9 mouse cellular contexts compared by ENCODE assay signal in the genomic region with DNA sequence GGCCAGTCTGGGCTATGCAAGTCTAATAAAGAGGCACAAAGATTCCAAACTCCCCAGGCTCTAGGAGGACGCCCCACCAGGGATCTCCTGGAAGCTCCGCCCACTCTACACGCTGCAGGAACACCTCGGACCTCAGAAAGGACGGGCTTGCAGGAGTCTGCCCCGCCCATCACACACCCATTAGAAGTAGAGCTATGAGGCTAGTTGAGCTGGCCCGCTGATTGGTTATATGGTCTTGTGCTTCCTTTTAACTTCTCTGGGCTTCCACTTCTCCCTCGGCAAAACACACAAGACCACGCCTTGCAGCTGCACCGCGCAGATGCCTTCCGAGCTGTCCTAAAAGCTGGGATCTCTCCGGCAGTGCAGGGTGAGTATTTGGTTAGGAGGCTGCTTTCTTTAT. TPM values are rescaled to one million over a fixed set of nuclear protein-coding genes. Genes with fewer than 3 reads are reported as not detected.
A peak's percentile ranks its signal among the peaks of the same experiment; 100 is the strongest.
DNase-seq lines count a peak whose midpoint lies in the region; ATAC-seq and TF ChIP-seq lines count a peak whose summit lies in the region.
"Had no signal": no experiment of that assay in that cellular context is flagged by ENCODE, and none has a peak within 500 bp of the region (broad histone marks: within the 10 kb centered on the region; RNA-seq: fewer than 3 reads in every experiment).

No protein-coding gene starts in this region.

- ATAC-seq in forebrain, postnatal 0 days: peak; percentile 44; the same call in 1 of the 2 replicates
- no peak for ATAC-seq in hindbrain, embryonic 12.5 days (ENCODE audit: low FRiP score)
- peak; percentile 83 for ATAC-seq in limb, embryonic 13.5 days (ENCODE audit: low FRiP score, low read depth)
- no peak for ATAC-seq in midbrain, embryonic 12.5 days (ENCODE audit: low FRiP score, low read depth)
- ATAC-seq: Patski had no signal

- whole genome bisulfite sequencing in forebrain, postnatal 0 days: 17% methylated on average over 13 of the region's 13 CpGs
- WGBS in hindbrain, embryonic 12.5 days: 19% methylated on average over 13 of the region's 13 CpGs
- WGBS in limb, embryonic 13.5 days: 3% methylated on average over 13 of the region's 13 CpGs
- 14% methylated on average over 13 of the region's 13 CpGs for WGBS in midbrain, embryonic 12.5 days

- no peaks in the 10 kb centered on the region for H3K27me3 ChIP-seq in forebrain, postnatal 0 days (ENCODE audit: insufficient read depth, low read length)
- H3K27me3 ChIP-seq in hindbrain, embryonic 12.5 days: peaks cover 22% of the 10 kb centered on the region
- H3K27me3 ChIP-seq in limb, embryonic 13.5 days: peaks cover 23% of the 10 kb centered on the region
- peaks cover 45% of the 10 kb centered on the region for H3K27me3 ChIP-seq in midbrain, embryonic 12.5 days

- H3K9me3 ChIP-seq in forebrain, postnatal 0 days (ENCODE audit: low read length): no peaks in the 10 kb centered on the region
- H3K9me3 ChIP-seq in hindbrain, embryonic 12.5 days (replicated peaks): no peaks in the 10 kb centered on the region
- no peaks in the 10 kb centered on the region for H3K9me3 ChIP-seq in limb, embryonic 13.5 days
- no peaks in the 10 kb centered on the region for H3K9me3 ChIP-seq in midbrain, embryonic 12.5 days

- no peak overlapping the region for H3K9ac ChIP-seq in forebrain, postnatal 0 days
- H3K9ac ChIP-seq in hindbrain, embryonic 12.5 days: no peak overlapping the region
- H3K9ac ChIP-seq in limb, embryonic 13.5 days: 0 out of 2 replicates have a peak overlapping the region, but pooled peaks have one; percentile 25
- H3K9ac ChIP-seq in midbrain, embryonic 12.5 days (replicated peaks): no peak overlapping the region

- no peak for TF ChIP-seq CTCF in forebrain, postnatal 0 days (IDR thresholded peaks at IDR 0.05; ENCODE audit: low read depth)

- DNase-seq in layer of hippocampus, adult 8-10 months (ENCODE audit: low spot score in 2 of 2): peak; percentile 63 to 68
- DNase-seq in layer of hippocampus, adult 9-10 months (ENCODE audit: low spot score): no peak
- DNase-seq in adrenal gland, postnatal 25 days: peak; percentile 46
- DNase-seq in forebrain, postnatal 0 days: peak; percentile 48
- peak; percentile 68 for DNase-seq in testis, postnatal 14 days (ENCODE audit: low spot score)

- peaks cover 6% of the 10 kb centered on the region for H3K4me1 ChIP-seq in forebrain, postnatal 0 days (ENCODE audit: insufficient read depth)
- H3K4me1 ChIP-seq in hindbrain, embryonic 12.5 days: peaks cover 39% of the 10 kb centered on the region
- peaks cover 42% of the 10 kb centered on the region for H3K4me1 ChIP-seq in limb, embryonic 13.5 days
- peaks cover 40% of the 10 kb centered on the region for H3K4me1 ChIP-seq in midbrain, embryonic 12.5 days

- H3K4me3 ChIP-seq in forebrain, postnatal 0 days (ENCODE audit: low read depth, low read length): no peak overlapping the region
- H3K4me3 ChIP-seq in hindbrain, embryonic 12.5 days: no peak overlapping the region
- peak overlapping the region; percentile 31 for H3K4me3 ChIP-seq in limb, embryonic 13.5 days
- no peak overlapping the region for H3K4me3 ChIP-seq in midbrain, embryonic 12.5 days

- H3K36me3 ChIP-seq in forebrain, postnatal 0 days (ENCODE audit: insufficient read depth): no peaks in the 10 kb centered on the region
- no peaks in the 10 kb centered on the region for H3K36me3 ChIP-seq in hindbrain, embryonic 12.5 days
- no peaks in the 10 kb centered on the region for H3K36me3 ChIP-seq in limb, embryonic 13.5 days
- no peaks in the 10 kb centered on the region for H3K36me3 ChIP-seq in midbrain, embryonic 12.5 days

- peak overlapping the region; percentile 28; the same call in 1 of the 2 replicates for H3K4me2 ChIP-seq in forebrain, postnatal 0 days (ENCODE audit: low read depth)
- peak overlapping the region; percentile 25 for H3K4me2 ChIP-seq in hindbrain, embryonic 12.5 days (replicated peaks)
- peak overlapping the region; percentile 61 for H3K4me2 ChIP-seq in limb, embryonic 13.5 days (replicated peaks)
- peak overlapping the region; percentile 28 for H3K4me2 ChIP-seq in midbrain, embryonic 12.5 days (replicated peaks)

- no peak overlapping the region for H3K27ac ChIP-seq in forebrain, postnatal 0 days (ENCODE audit: low read depth, low read length)
- no peak overlapping the region; the same call in 1 of the 2 replicates for H3K27ac ChIP-seq in hindbrain, embryonic 12.5 days
- no peak overlapping the region; the same call in 1 of the 2 replicates for H3K27ac ChIP-seq in limb, embryonic 13.5 days
- H3K27ac ChIP-seq in midbrain, embryonic 12.5 days (replicated peaks): no peak overlapping the region

RNA-seq across cellular contexts. Expression of a gene that starts 43.0 kb away (rescaled TPM):
- 10 to 100 TPM; 69.4 to 83.2 (median 76.7) TPM for total RNA-seq in layer of hippocampus, adult 8-10 months (2022)
- total RNA-seq in adrenal gland, postnatal 25 days (2021): 24.1 and 29.4 TPM in 2 replicates
- 56.9 and 71.6 TPM in 2 replicates for total RNA-seq in forebrain, postnatal 0 days (2014; rRNA removed)
- polyA plus RNA-seq in forebrain, postnatal 0 days (2015; fragmentation: Nextera tagmentation; extraction: Ambion mirVana): 13.1 and 19.9 TPM in 2 replicates
- 26.3 and 28.3 TPM in 2 replicates for polyA plus RNA-seq in hindbrain, embryonic 12.5 days (2016; fragmentation: Nextera tagmentation; extraction: Ambion mirVana)
- polyA plus RNA-seq in limb, embryonic 13.5 days (2015; fragmentation: Nextera tagmentation; extraction: Ambion mirVana): 19.3 and 19.6 TPM in 2 replicates
- polyA plus RNA-seq in midbrain, embryonic 12.5 days (2016; fragmentation: Nextera tagmentation; extraction: Ambion mirVana): 24.3 and 26.4 TPM in 2 replicates

Comparison
In these comparisons a context has a peak if more than half of its experiments do, and no peak if none do; other contexts are left out.
1. ATAC-seq: peak in forebrain, postnatal 0 days (single experiment) and limb, embryonic 13.5 days (single experiment); none in hindbrain, embryonic 12.5 days (single experiment) and midbrain, embryonic 12.5 days (single experiment).
2. Peak in every context shown above with its lines, with median percentiles within 50 percentile points of each other: H3K4me2 ChIP-seq.